8 mouse cellular contexts compared by ENCODE assay signal in the genomic region with DNA sequence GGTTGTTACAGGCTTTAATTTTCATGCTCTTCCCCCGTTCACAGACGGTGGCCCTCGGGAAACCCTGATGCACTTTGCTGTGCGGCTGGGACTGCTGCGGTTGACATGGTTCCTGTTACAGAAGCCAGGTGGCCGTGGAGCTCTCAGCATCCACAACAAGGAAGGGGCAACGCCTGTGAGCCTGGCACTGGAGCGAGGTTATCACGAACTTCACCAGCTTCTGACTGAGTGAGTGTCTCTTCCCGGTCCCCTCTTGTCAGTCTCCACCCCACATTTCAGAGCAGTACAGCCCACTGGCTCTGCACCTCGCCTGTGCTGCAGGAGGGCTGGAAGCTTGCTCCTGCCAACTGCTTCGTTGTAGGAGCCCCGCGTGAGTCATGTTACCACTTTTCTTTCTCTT.
A peak's percentile ranks its signal among the peaks of the same experiment; 100 is the strongest.
DNase-seq lines count a peak whose midpoint lies in the region; ATAC-seq lines count a peak whose summit lies in the region.

No protein-coding gene starts in this region.

- no peak overlapping the region for H3K4me2 ChIP-seq in hindbrain, embryonic 15.5 days
- no peak overlapping the region for H3K4me2 ChIP-seq in hindbrain, embryonic 12.5 days (replicated peaks)
- peak overlapping the region; percentile 47 for H3K4me2 ChIP-seq in lung, embryonic 16.5 days (ENCODE audit: low read depth, low read length)
- peak overlapping the region; percentile 24 for H3K4me2 ChIP-seq in stomach, embryonic 16.5 days (ENCODE audit: low read depth, low read length)

- H3K4me1 ChIP-seq in hindbrain, embryonic 15.5 days (replicated peaks), result no peaks in the 10 kb centered on the region
- H3K4me1 ChIP-seq in hindbrain, embryonic 12.5 days, result no peaks in the 10 kb centered on the region
- peaks cover 27% of the 10 kb centered on the region for H3K4me1 ChIP-seq in lung, embryonic 16.5 days (replicated peaks; ENCODE audit: control insufficient read depth, insufficient read depth, low read length)
- H3K4me1 ChIP-seq in stomach, embryonic 16.5 days (ENCODE audit: control insufficient read depth, insufficient read depth, low read length), result peaks cover 14% of the 10 kb centered on the region; the same call in 1 of the 2 replicates

- H3K9me3 ChIP-seq in hindbrain, embryonic 15.5 days, result no peaks in the 10 kb centered on the region
- H3K9me3 ChIP-seq in hindbrain, embryonic 12.5 days (replicated peaks), result no peaks in the 10 kb centered on the region
- H3K9me3 ChIP-seq in lung, embryonic 16.5 days (ENCODE audit: control insufficient read depth, low read length), result no peaks in the 10 kb centered on the region
- no peaks in the 10 kb centered on the region for H3K9me3 ChIP-seq in stomach, embryonic 16.5 days (replicated peaks; ENCODE audit: control insufficient read depth, low read length)

- 77% methylated on average over 14 of the region's 14 CpGs for WGBS in hindbrain, embryonic 15.5 days
- 75% methylated on average over 14 of the region's 14 CpGs for WGBS in hindbrain, embryonic 12.5 days
- 27% methylated on average over 14 of the region's 14 CpGs for WGBS in lung, embryonic 16.5 days
- 51% methylated on average over 14 of the region's 14 CpGs for WGBS in stomach, embryonic 16.5 days

- no peak for DNase-seq in cerebellum, adult 9-10 months
- no peak for DNase-seq in gastrocnemius, postnatal 10 days
- no peak for DNase-seq in retina, embryonic 14.5 days (ENCODE audit: low spot score)

- no peaks in the 10 kb centered on the region for H3K27me3 ChIP-seq in hindbrain, embryonic 15.5 days
- no peaks in the 10 kb centered on the region for H3K27me3 ChIP-seq in hindbrain, embryonic 12.5 days
- no peaks in the 10 kb centered on the region for H3K27me3 ChIP-seq in lung, embryonic 16.5 days (ENCODE audit: control insufficient read depth, insufficient read depth, low read depth, low read length)
- H3K27me3 ChIP-seq in stomach, embryonic 16.5 days (ENCODE audit: control insufficient read depth, insufficient read depth, low read length), result no peaks in the 10 kb centered on the region

- H3K9ac ChIP-seq in hindbrain, embryonic 15.5 days, result no peak overlapping the region
- no peak overlapping the region for H3K9ac ChIP-seq in hindbrain, embryonic 12.5 days
- H3K9ac ChIP-seq in lung, embryonic 16.5 days (ENCODE audit: low read length), result peak overlapping the region; percentile 24; the same call in 1 of the 2 replicates
- H3K9ac ChIP-seq in stomach, embryonic 16.5 days (ENCODE audit: low read length), result 0 out of 2 replicates have a peak overlapping the region, but pooled peaks have one; percentile 26

- H3K36me3 ChIP-seq in hindbrain, embryonic 15.5 days, result no peaks in the 10 kb centered on the region
- H3K36me3 ChIP-seq in hindbrain, embryonic 12.5 days, result 0 out of 2 replicates have a peak, but pooled peaks cover 3% of the 10 kb centered on the region
- H3K36me3 ChIP-seq in lung, embryonic 16.5 days (ENCODE audit: control insufficient read depth, insufficient read depth, low read length), result peaks cover 6% of the 10 kb centered on the region; the same call in 1 of the 2 replicates
- no peaks in the 10 kb centered on the region; the same call in 1 of the 2 replicates for H3K36me3 ChIP-seq in stomach, embryonic 16.5 days (ENCODE audit: control insufficient read depth, insufficient read depth, low read length)

- no peak overlapping the region for H3K4me3 ChIP-seq in hindbrain, embryonic 15.5 days
- H3K4me3 ChIP-seq in hindbrain, embryonic 12.5 days, result no peak overlapping the region
- H3K4me3 ChIP-seq in lung, embryonic 16.5 days (ENCODE audit: low read length), result peak overlapping the region; percentile 13
- H3K4me3 ChIP-seq in stomach, embryonic 16.5 days (replicated peaks; ENCODE audit: low read length), result no peak overlapping the region; the same call in 1 of the 2 replicates

- H3K27ac ChIP-seq in hindbrain, embryonic 15.5 days (replicated peaks), result 0 out of 2 replicates have a peak overlapping the region, but pooled peaks have one; percentile 8
- no peak overlapping the region for H3K27ac ChIP-seq in hindbrain, embryonic 12.5 days
- peak overlapping the region; percentile 85 for H3K27ac ChIP-seq in lung, embryonic 16.5 days (ENCODE audit: low read length)
- peak overlapping the region; percentile 56 for H3K27ac ChIP-seq in stomach, embryonic 16.5 days (ENCODE audit: low read length)

- no peak for ATAC-seq in hindbrain, embryonic 15.5 days (ENCODE audit: low FRiP score, low read depth)
- no peak for ATAC-seq in hindbrain, embryonic 12.5 days (ENCODE audit: low FRiP score)
- peak; percentile 79 for ATAC-seq in erythroblast, adult 5-6 weeks (replicated peaks; ENCODE audit: low FRiP score, poor library complexity, severe bottlenecking)
- ATAC-seq in lung, embryonic 16.5 days (ENCODE audit: low read depth), result peak; percentile 67
- ATAC-seq in stomach, embryonic 16.5 days (ENCODE audit: insufficient read depth, low FRiP score), result peak; percentile 53; the same call in 1 of the 2 replicates

Comparison
In these comparisons a context has a peak if more than half of its experiments do, and no peak if none do; other contexts are left out.
1. ATAC-seq: peak in erythroblast, adult 5-6 weeks (single experiment), lung, embryonic 16.5 days (single experiment) and stomach, embryonic 16.5 days (single experiment); none in hindbrain, embryonic 15.5 days (single experiment) and hindbrain, embryonic 12.5 days (single experiment).
2. H3K4me2 ChIP-seq: peak in lung, embryonic 16.5 days (single experiment) and stomach, embryonic 16.5 days (single experiment); none in hindbrain, embryonic 15.5 days (single experiment) and hindbrain, embryonic 12.5 days (single experiment).
3. H3K9ac ChIP-seq: peak in lung, embryonic 16.5 days (single experiment) and stomach, embryonic 16.5 days (single experiment); none in hindbrain, embryonic 15.5 days (single experiment) and hindbrain, embryonic 12.5 days (single experiment).